21 mouse cellular contexts compared by ENCODE assay signal in the genomic region with DNA sequence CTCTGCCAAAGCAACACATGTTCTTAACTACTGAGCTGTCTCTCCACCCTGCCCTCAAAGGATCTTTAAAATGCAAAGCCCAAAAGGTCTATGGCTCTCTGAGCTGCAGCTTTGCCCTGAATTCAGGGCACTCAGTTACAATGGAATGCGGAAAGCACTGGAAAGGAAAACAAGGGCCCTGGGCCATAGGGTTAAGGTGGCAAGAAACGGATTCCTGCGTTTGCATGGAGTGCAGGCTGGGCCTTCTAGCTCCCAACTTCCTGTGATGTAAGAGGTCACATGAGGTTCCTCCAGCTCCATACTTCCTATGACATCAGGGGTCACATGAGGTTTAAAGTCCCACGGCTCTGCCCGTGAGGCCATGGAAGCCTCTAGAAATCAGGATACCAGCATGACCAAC. TPM values are rescaled to one million over a fixed set of nuclear protein-coding genes. Genes with fewer than 3 reads are reported as not detected.
DNase-seq lines count a peak whose midpoint lies in the region; ATAC-seq and TF ChIP-seq lines count a peak whose summit lies in the region.
"Had no signal": no experiment of that assay in that cellular context is flagged by ENCODE, and none has a peak within 500 bp of the region (broad histone marks: within the 10 kb centered on the region; RNA-seq: fewer than 3 reads in every experiment).

No protein-coding gene starts in this region.

- no peaks in the 10 kb centered on the region for H3K4me1 ChIP-seq in intestine, postnatal 0 days (replicated peaks; ENCODE audit: control insufficient read depth, insufficient read depth, low read length)
- peaks cover 15% of the 10 kb centered on the region for H3K4me1 ChIP-seq in intestine, embryonic 15.5 days (replicated peaks)
- H3K4me1 ChIP-seq in embryonic facial prominence, embryonic 12.5 days = peaks cover 51% of the 10 kb centered on the region
- peaks cover 29% of the 10 kb centered on the region for H3K4me1 ChIP-seq in limb, embryonic 15.5 days
- no peaks in the 10 kb centered on the region for H3K4me1 ChIP-seq in hindbrain, postnatal 0 days (ENCODE audit: insufficient read depth, low read length)

- no peak overlapping the region for H3K9ac ChIP-seq in intestine, postnatal 0 days (ENCODE audit: low read depth, low read length)
- no peak overlapping the region for H3K9ac ChIP-seq in intestine, embryonic 15.5 days
- no peak overlapping the region for H3K9ac ChIP-seq in embryonic facial prominence, embryonic 12.5 days
- H3K9ac ChIP-seq in limb, embryonic 15.5 days = no peak overlapping the region
- no peak overlapping the region for H3K9ac ChIP-seq in hindbrain, postnatal 0 days (replicated peaks; ENCODE audit: low read length)
- H3K9ac ChIP-seq: neural tube, embryonic 13.5 days had no signal

- H3K27me3 ChIP-seq in intestine, postnatal 0 days (replicated peaks; ENCODE audit: control insufficient read depth, insufficient read depth, low read length) = no peaks in the 10 kb centered on the region
- no peaks in the 10 kb centered on the region for H3K27me3 ChIP-seq in intestine, embryonic 15.5 days (replicated peaks)
- H3K27me3 ChIP-seq in embryonic facial prominence, embryonic 12.5 days = no peaks in the 10 kb centered on the region
- H3K27me3 ChIP-seq in limb, embryonic 15.5 days = no peaks in the 10 kb centered on the region
- H3K27me3 ChIP-seq in hindbrain, postnatal 0 days (ENCODE audit: insufficient read depth, low read length) = no peaks in the 10 kb centered on the region
- H3K27me3 ChIP-seq: neural tube, embryonic 13.5 days had no signal

- peak; percentile 2 for DNase-seq in urinary bladder, postnatal 14 days (ENCODE audit: low spot score)
- DNase-seq in urinary bladder, postnatal 36 days (ENCODE audit: low spot score in 2 of 2) = no peak
- DNase-seq in right cerebral cortex, postnatal 14 days = no peak
- no peak for DNase-seq in hindbrain, postnatal 0 days (ENCODE audit: low spot score)
- DNase-seq: adrenal gland, postnatal 25 days; cerebellum, adult 18-20 months; cerebellum, postnatal 36 days; gastrocnemius, postnatal 14 days; heart, adult 18-20 months; heart, postnatal 4 days; kidney, adult 8-10 months; lung, adult 18-20 months; right cerebral cortex, adult 18-20 months had no signal

- ATAC-seq in intestine, postnatal 0 days = 0 out of 2 replicates have a peak, but pooled peaks have one; percentile 20
- no peak for ATAC-seq in intestine, embryonic 15.5 days
- ATAC-seq in embryonic facial prominence, embryonic 12.5 days (ENCODE audit: insufficient number of reproducible peaks, insufficient read depth, low FRiP score, low TSS enrichment) = no peak
- no peak for ATAC-seq in limb, embryonic 15.5 days (ENCODE audit: insufficient number of reproducible peaks, low FRiP score, low TSS enrichment, low read depth)
- no peak for ATAC-seq in hindbrain, postnatal 0 days

- TF ChIP-seq CTCF in intestine, postnatal 0 days (IDR thresholded peaks at IDR 0.05; ENCODE audit: low read depth) = no peak
- no peak for TF ChIP-seq CTCF in hindbrain, postnatal 0 days (IDR thresholded peaks at IDR 0.05; ENCODE audit: low read depth)

- WGBS in intestine, postnatal 0 days = 83% methylated on average over 5 of the region's 5 CpGs
- WGBS in intestine, embryonic 15.5 days = 84% methylated on average over 5 of the region's 5 CpGs
- whole genome bisulfite sequencing in embryonic facial prominence, embryonic 12.5 days = 71% methylated on average over 5 of the region's 5 CpGs
- 68% methylated on average over 5 of the region's 5 CpGs for WGBS in limb, embryonic 15.5 days
- 94% methylated on average over 5 of the region's 5 CpGs for WGBS in hindbrain, postnatal 0 days

- H3K36me3 ChIP-seq in intestine, postnatal 0 days (ENCODE audit: control insufficient read depth, insufficient read depth) = no peaks in the 10 kb centered on the region
- no peaks in the 10 kb centered on the region for H3K36me3 ChIP-seq in intestine, embryonic 15.5 days
- no peaks in the 10 kb centered on the region for H3K36me3 ChIP-seq in embryonic facial prominence, embryonic 12.5 days
- no peaks in the 10 kb centered on the region for H3K36me3 ChIP-seq in limb, embryonic 15.5 days
- no peaks in the 10 kb centered on the region for H3K36me3 ChIP-seq in hindbrain, postnatal 0 days (ENCODE audit: insufficient read depth, low read length)
- H3K36me3 ChIP-seq: neural tube, embryonic 13.5 days had no signal

- no peaks in the 10 kb centered on the region for H3K9me3 ChIP-seq in intestine, postnatal 0 days (ENCODE audit: control insufficient read depth)
- no peaks in the 10 kb centered on the region for H3K9me3 ChIP-seq in intestine, embryonic 15.5 days
- H3K9me3 ChIP-seq in embryonic facial prominence, embryonic 12.5 days = no peaks in the 10 kb centered on the region
- no peaks in the 10 kb centered on the region for H3K9me3 ChIP-seq in limb, embryonic 15.5 days
- no peaks in the 10 kb centered on the region for H3K9me3 ChIP-seq in hindbrain, postnatal 0 days (ENCODE audit: low read length)
- H3K9me3 ChIP-seq: neural tube, embryonic 13.5 days had no signal

- H3K4me2 ChIP-seq in intestine, postnatal 0 days (replicated peaks; ENCODE audit: low read depth) = no peak overlapping the region
- no peak overlapping the region for H3K4me2 ChIP-seq in intestine, embryonic 15.5 days (replicated peaks)
- H3K4me2 ChIP-seq in embryonic facial prominence, embryonic 12.5 days (replicated peaks) = no peak overlapping the region
- no peak overlapping the region for H3K4me2 ChIP-seq in limb, embryonic 15.5 days
- no peak overlapping the region for H3K4me2 ChIP-seq in hindbrain, postnatal 0 days (ENCODE audit: low read depth, low read length)
- H3K4me2 ChIP-seq: liver, embryonic 11.5 days; midbrain, embryonic 11.5 days; neural tube, embryonic 13.5 days had no signal

- H3K27ac ChIP-seq in intestine, postnatal 0 days (ENCODE audit: low read depth, low read length) = no peak overlapping the region
- no peak overlapping the region for H3K27ac ChIP-seq in intestine, embryonic 15.5 days
- H3K27ac ChIP-seq in embryonic facial prominence, embryonic 12.5 days = peak overlapping the region; percentile 12; the same call in 1 of the 2 replicates
- 0 out of 2 replicates have a peak overlapping the region, but pooled peaks have one; percentile 22 for H3K27ac ChIP-seq in limb, embryonic 15.5 days
- H3K27ac ChIP-seq in hindbrain, postnatal 0 days = no peak overlapping the region
- H3K27ac ChIP-seq: macrophage; neural tube, embryonic 13.5 days had no signal

- no peak overlapping the region for H3K4me3 ChIP-seq in intestine, postnatal 0 days (ENCODE audit: low read depth, low read length)
- H3K4me3 ChIP-seq in intestine, embryonic 15.5 days (replicated peaks) = no peak overlapping the region
- no peak overlapping the region for H3K4me3 ChIP-seq in embryonic facial prominence, embryonic 12.5 days
- no peak overlapping the region for H3K4me3 ChIP-seq in limb, embryonic 15.5 days
- H3K4me3 ChIP-seq in hindbrain, postnatal 0 days (ENCODE audit: low read length) = no peak overlapping the region
- H3K4me3 ChIP-seq: neural tube, embryonic 13.5 days had no signal

RNA-seq across cellular contexts. Expression of gene Tgfbi, which starts 44.9 kb away (rescaled TPM):
- polyA plus RNA-seq in intestine, postnatal 0 days (2015; fragmentation: Nextera tagmentation; extraction: Ambion mirVana) = 101 and 105 TPM in 2 replicates
- polyA plus RNA-seq in intestine, embryonic 15.5 days (2015; fragmentation: Nextera tagmentation; extraction: Ambion mirVana) = 120 and 123 TPM in 2 replicates
- polyA plus RNA-seq in embryonic facial prominence, embryonic 12.5 days (2016; fragmentation: Nextera tagmentation; extraction: Ambion mirVana) = 120 and 121 TPM in 2 replicates
- 105 and 121 TPM in 2 replicates for polyA plus RNA-seq in limb, embryonic 15.5 days (2015; fragmentation: Nextera tagmentation; extraction: Ambion mirVana)
- total RNA-seq in hindbrain, postnatal 0 days (2014; rRNA removed) = 4.9 and 8.6 TPM in 2 replicates
- 6.2 and 7.1 TPM in 2 replicates for polyA plus RNA-seq in hindbrain, postnatal 0 days (2015; fragmentation: Nextera tagmentation; extraction: Ambion mirVana)

RNA-seq across cellular contexts. Expression of gene Smad5, which starts 48.6 kb away (rescaled TPM):
- polyA plus RNA-seq in intestine, postnatal 0 days (2015; fragmentation: Nextera tagmentation; extraction: Ambion mirVana) = 8.5 and 11.9 TPM in 2 replicates
- polyA plus RNA-seq in intestine, embryonic 15.5 days (2015; fragmentation: Nextera tagmentation; extraction: Ambion mirVana) = 19.3 and 19.5 TPM in 2 replicates
- 46.0 and 46.3 TPM in 2 replicates for polyA plus RNA-seq in embryonic facial prominence, embryonic 12.5 days (2016; fragmentation: Nextera tagmentation; extraction: Ambion mirVana)
- 27.3 and 30.4 TPM in 2 replicates for polyA plus RNA-seq in limb, embryonic 15.5 days (2015; fragmentation: Nextera tagmentation; extraction: Ambion mirVana)
- total RNA-seq in hindbrain, postnatal 0 days (2014; rRNA removed) = 39.5 and 40.5 TPM in 2 replicates
- polyA plus RNA-seq in hindbrain, postnatal 0 days (2015; fragmentation: Nextera tagmentation; extraction: Ambion mirVana) = 14.2 and 17.7 TPM in 2 replicates

Comparison
In these comparisons a context has a peak if more than half of its experiments do, and no peak if none do; other contexts are left out.
1. H3K27ac ChIP-seq: peak in embryonic facial prominence, embryonic 12.5 days (single experiment) and limb, embryonic 15.5 days (single experiment); none in intestine, postnatal 0 days (single experiment), intestine, embryonic 15.5 days (single experiment) and hindbrain, postnatal 0 days (single experiment).
2. RNA of gene Tgfbi, which starts 44.9 kb away (polyA plus RNA-seq): 120 to 123 TPM in intestine, embryonic 15.5 days, 105 to 121 TPM in limb, embryonic 15.5 days, 120 to 121 TPM in embryonic facial prominence, embryonic 12.5 days and 101 to 105 TPM in intestine, postnatal 0 days; 6.2 to 7.1 TPM in hindbrain, postnatal 0 days; every median in the first group is over 10 times any median in the second.